Mouse (Mus musculus) mesoderm, embryonic 11.5 days (tissue): ENCODE data around the gene Fam71f1.

Experiments used
- DNase-seq: peaks from one replicate; pipeline ENCODE4 v3.0.0-alpha.2; 2012; ENCODE audit warnings: low read depth, low spot score

The Fam71f1 gene

GRCm38 (mm10) chr6:29318879-29319278 lies at the start of gene Fam71f1:
TSS of gene Fam71f1 (plus strand) at chr6:29319140.
- DNase-seq: peak; percentile 54

DNA sequence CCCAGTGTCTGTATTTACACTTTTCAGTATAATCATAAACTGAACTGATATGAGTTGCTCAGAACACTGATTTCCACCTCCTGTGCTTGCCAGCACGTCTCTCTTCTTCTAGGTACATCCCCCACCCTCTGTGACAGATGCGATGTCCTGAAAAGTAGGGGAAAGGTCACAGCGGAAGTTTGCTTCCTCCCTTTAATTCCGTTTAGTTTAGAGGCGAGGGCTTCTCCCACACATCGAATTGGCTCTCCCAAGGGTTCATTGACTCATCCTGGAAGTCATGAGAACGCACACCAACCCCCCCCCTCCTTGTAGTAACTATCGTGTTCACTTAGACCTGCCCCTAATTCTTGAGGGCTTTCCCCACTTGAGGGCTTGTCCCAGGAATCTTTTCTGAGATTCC lies 48.0 kb upstream of the Fam71f1 start:
- DNase-seq: no peak

DNA sequence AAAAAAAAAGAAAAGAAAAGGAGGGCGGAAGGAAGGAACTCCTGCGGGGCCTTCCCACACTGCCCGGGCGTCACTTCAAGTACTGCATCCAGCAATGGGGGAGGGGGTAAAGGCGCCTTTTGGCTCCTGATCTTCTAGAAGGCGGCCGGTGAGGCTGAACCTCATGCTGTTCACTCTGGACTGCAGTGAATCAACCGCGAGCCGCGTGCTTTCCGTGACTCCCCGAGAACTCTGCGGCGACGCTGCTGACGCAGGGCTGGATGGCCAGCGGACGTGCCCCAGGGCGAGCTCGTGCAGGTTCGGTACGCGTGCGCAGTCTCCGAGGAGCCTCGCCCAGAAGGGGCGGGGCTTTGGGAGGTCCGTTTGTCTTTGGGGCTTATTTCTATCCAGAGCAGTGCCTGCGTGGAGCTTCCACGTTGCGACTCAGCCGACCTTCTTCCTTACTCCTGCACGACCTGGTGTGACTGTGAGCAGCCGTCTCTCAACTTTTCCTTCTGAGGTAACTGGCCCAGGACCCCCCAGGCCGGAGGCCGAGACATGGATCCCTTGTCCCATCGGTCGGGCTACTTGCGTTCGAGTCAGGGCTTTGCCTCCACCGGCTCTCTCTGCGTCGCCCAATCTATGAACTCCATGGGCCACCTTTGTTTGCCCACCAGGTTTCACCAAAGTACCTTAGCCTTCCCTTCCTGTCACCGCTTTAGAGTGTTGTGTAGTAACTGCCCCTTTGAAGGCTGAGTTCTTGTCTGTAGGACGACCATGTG lies 46.4 kb upstream of the Fam71f1 start, which contains the start of gene Hilpda:
Hilpda (plus strand) TSS at position 177 of the 761 bp plus-strand sequence.
- DNase-seq: peak; percentile 97

- DNase-seq: no peak
Measured at GRCm38 (mm10) chr6:29276746-29277145, 42.2 kb upstream of the Fam71f1 start.

DNA sequence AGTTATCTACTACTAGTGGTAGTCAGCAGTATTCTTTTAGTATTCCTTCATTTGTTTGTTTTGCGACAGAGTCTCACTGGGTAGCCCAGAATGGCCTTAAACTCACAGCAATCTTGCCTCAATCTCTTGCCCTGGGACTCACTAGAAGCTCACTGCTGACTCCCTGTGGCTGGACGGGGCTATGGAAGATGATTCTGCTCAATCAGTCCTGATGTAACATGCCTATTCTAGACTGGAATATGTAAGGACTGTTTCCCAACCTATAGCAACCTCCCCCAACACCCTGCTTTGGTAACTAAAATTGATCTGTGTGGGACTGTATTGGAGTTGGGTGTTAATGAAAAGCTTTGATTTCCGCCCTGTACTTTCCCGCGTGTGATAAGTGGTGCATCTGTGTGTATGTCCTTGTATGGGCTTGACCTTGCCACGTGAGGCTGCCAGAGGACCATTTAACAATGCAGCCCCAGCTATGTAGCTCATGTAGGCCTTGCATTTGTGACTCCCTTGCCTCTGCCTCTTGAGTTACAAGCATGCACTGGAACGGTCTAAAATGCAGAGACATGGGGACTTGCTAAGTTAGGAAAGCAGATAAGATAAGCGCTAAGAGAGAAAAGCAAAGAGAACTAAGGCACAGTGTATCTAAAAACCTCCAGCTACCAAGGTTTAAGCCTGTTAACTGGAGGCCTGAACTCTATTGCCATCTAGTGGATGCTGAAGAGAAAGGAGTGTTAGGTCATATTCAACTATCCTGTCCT lies 40.2 kb upstream of the Fam71f1 start:
- peak; percentile 68 for DNase-seq

GRCm38 (mm10) chr6:29279293-29279692 lies 39.6 kb upstream of the Fam71f1 start, which contains the start of gene Fam71f2:
TSS of gene Fam71f2 (plus strand) at chr6:29279593.
- no peak for DNase-seq

GRCm38 (mm10) chr6:29280671-29281070 lies 38.3 kb upstream of the Fam71f1 start:
- peak; percentile 7 for DNase-seq

- no peak for DNase-seq
Measured at GRCm38 (mm10) chr6:29286870-29287269, 32.1 kb upstream of the Fam71f1 start.

GRCm38 (mm10) chr6:29287481-29287880 lies 31.5 kb upstream of the Fam71f1 start:
- no peak for DNase-seq

DNA sequence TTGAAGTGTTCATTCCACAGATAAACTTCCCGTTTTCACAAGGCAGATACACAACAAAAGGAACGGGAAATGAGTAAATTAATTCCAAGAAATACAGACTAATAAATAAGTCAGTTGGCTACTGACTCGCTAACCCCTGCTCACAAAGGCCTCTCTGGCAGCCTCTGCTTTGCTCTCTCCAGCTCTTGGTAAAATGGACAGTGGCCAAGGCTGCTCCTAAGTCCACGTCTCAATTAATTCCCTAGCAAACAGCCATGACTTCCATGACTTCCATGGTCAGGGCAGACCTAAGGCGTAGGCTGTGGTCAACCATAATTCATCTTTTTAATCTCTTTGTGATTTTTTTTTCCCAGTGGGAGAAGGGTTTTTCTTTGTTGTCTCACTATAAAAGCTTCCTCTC lies 31.0 kb upstream of the Fam71f1 start:
- DNase-seq: no peak

DNA sequence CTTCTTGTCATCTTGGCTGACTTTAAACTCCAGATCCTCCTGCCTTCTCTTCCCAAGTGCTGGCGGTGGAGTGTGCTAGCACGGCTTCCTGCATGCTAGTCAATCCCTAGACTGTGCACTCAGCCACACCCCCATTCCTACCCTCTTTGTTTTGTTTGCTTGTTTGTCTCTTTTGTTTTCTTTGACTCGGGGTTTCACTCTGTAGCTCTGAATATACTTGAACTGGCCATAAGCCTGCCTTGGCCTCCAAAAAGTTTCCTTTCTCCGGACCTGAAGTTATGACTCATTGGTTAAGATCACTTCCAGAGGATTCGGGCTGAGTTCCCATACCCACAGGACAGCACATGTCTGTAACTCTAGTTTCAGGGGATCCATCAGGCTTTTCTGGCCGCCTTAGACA lies 30.3 kb upstream of the Fam71f1 start:
- DNase-seq: no peak

DNA sequence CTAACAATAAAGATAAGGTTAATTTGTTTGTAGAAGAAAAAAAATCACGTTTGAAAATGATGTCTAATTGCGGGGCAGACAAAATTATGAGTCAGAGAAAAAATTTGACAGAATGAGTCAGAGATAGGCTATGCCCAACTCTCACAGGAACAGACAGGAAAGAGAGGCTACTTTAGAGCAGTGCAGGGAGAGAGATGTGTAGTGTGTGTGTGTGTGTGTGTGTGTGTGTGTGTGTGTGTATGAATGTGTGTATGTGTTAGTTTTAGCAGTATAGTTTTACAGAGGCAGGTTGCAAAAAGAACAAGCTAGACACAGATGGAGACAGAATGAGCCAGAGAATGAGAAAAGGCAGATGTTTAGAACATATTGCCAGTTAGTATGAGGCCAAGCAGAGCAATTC lies 19.8 kb upstream of the Fam71f1 start:
- DNase-seq: no peak

DNA sequence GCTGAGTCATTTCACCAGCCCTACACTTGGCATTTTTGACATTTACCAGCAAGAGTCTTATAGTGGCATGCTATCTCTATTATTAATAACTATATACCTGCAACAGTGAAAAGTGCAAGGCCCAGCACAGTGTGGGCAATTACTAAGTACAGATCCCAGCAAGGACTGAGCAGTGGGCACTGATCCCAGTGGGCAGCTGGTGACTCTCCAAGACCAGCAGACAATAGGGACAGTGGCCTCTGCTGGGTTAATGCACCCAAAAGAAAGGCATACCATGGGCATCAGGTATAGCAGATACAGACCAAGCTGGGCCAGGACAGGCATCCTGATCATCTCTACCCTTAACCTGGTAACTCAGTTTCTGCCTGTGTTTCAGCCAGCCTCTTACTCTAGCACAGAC lies 15.7 kb upstream of the Fam71f1 start:
- DNase-seq: no peak

DNA sequence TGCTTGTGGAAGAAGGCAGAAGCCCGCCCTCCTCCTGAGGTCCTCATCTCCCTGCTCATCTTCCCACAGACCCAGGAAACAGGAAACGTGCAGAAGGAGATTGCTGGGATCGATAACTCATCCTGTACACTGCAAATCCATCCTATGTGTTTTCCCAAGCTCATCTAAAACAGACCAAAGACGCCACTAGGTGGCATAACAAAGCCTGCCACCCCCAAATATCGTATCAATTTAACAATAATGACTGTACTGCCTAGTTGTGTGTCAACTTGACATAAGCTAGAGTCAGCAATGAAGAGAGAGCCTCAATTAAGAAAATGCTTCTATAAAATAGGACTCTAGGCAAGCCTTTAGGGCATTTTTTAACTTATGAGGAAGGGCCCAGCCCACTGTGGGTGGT lies 15.2 kb upstream of the Fam71f1 start:
- no peak for DNase-seq

- DNase-seq: no peak
Measured at GRCm38 (mm10) chr6:29305462-29305861, 13.5 kb upstream of the Fam71f1 start.

DNA sequence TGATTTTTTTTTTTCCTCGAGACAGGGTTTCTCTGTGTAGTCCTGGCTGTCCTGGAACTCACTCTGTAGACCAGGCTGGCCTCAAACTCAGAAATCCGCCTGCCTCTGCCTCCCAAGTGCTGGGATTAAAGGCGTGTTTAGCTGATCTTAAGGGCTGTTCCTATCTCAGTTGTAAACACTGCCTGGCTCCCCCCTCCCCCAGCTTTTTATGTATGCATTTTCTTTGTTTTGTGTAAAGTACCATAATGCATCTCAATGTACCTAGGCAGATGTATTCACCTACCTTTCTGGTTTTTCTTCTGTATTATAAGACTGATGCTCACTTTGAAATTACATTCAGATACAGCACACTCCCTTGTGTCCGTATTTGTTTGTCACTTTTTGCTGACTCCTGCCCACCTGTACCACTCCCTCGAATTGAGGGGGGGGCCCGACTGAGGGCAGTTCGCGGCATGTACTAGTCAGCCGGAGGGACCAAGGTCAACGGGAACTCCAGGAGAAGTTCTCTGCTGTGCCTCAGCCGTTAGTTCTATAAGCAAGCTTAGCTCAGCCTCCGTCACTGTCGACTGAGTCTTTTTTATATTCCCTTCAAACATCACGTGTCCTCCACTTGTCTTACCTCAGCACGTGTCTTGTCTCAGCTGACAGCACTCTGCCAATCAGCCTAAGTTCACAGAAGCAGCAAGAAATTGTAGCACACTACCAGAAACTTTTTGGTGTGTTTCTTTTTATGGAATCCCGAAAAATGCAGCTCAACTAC lies 9.9 kb upstream of the Fam71f1 start:
- DNase-seq: no peak

- no peak for DNase-seq
Measured at GRCm38 (mm10) chr6:29313690-29314202, 5.2 kb upstream of the Fam71f1 start.

GRCm38 (mm10) chr6:29317286-29317685 lies 1.7 kb upstream of the Fam71f1 start:
- DNase-seq: no peak

DNA sequence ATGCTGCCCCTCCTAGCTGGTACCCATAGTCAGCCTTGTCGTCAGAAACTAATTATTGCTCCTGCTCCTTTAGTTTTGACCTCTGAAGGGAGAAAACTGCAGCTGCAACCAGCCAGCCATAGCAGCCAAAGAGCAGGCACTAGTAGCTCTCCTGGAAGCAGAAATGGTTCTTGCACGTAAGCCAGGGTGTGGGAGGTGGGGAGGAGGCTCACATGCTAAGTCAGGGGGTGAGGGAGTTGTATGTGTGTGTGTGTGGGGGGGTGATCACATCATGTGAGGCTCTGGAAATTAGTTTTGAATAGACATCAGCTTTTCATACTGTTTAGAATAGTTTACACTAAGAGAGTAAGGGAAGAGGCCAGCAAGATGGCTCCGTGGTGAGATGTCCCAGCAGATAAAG lies 999 bp upstream of the Fam71f1 start:
- DNase-seq: no peak

GRCm38 (mm10) chr6:29321586-29321985 lies 2.6 kb downstream of the Fam71f1 start:
- no peak for DNase-seq

DNA sequence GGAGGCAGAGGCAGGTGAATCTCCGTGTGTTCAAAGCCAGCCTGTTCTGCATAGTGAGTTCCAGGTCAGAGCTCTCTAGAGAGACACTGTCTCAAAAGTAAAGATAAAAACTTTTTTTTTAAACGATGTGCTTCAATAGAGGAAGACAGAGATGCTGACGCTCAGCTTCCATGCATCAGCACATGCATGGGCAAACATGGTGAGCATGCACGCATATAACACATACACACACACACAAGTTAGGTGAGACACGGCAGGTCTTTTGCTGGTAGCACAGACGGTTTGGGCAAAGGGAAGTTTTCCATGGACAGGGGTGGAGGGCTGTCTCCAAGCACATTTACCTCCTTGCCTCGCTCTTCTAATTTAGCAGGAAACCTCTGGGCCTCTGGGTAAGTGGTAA lies 3.2 kb downstream of the Fam71f1 start:
- no peak for DNase-seq

GRCm38 (mm10) chr6:29322735-29323134 lies 3.8 kb downstream of the Fam71f1 start:
- no peak for DNase-seq
